Mouse (Mus musculus): ENCODE data around the gene C1s1.
"Not testable (repeated sequence)": the region's sequence is repeated elsewhere in the genome, so short reads cannot be mapped to it uniquely, and the experiment has no call there.

Gene C1s1

GRCm38 (mm10) chr6:124517733-124518132 is 24.4 kb downstream of the C1s1 start:
- in situ Hi-C loops (cut with MboI; ENCODE audit: unreplicated experiment in 2 of 2) = not testable (repeated sequence)

GRCm38 (mm10) chr6:124512355-124512836 is 29.8 kb downstream of the C1s1 start, which contains the start of gene C1ra:
Gene C1ra, plus strand, starts transcription at chr6:124512405.
- in situ Hi-C loops (cut with MboI; ENCODE audit: unreplicated experiment in 2 of 2) = no loop called here

GRCm38 (mm10) chr6:124511936-124512335 is 30.2 kb downstream of the C1s1 start:
- in situ Hi-C loops (cut with MboI; ENCODE audit: unreplicated experiment in 2 of 2) = no loop called here

GRCm38 (mm10) chr6:124509192-124509591 is 33.0 kb downstream of the C1s1 start:
- in situ Hi-C loops (cut with MboI; ENCODE audit: unreplicated experiment in 2 of 2) = loop anchor here (10.0 kb wide), 1 partner anchor 256 kb away; the partner anchor contains the start of gene Eno2 (in 2 of the 2)

GRCm38 (mm10) chr6:124508292-124508691 is 33.9 kb downstream of the C1s1 start:
- in situ Hi-C loops (cut with MboI; ENCODE audit: unreplicated experiment in 2 of 2) = loop anchor here (10.0 kb wide), 1 partner anchor 257 kb away; the partner anchor contains the start of gene Eno2 (in 2 of the 2)

GRCm38 (mm10) chr6:124506991-124507390 is 35.2 kb downstream of the C1s1 start:
- in situ Hi-C loops (cut with MboI; ENCODE audit: unreplicated experiment in 2 of 2) = loop anchor here (10.0 kb wide), 1 partner anchor 258 kb away; the partner anchor contains the start of gene Eno2 (in 2 of the 2)

DNA sequence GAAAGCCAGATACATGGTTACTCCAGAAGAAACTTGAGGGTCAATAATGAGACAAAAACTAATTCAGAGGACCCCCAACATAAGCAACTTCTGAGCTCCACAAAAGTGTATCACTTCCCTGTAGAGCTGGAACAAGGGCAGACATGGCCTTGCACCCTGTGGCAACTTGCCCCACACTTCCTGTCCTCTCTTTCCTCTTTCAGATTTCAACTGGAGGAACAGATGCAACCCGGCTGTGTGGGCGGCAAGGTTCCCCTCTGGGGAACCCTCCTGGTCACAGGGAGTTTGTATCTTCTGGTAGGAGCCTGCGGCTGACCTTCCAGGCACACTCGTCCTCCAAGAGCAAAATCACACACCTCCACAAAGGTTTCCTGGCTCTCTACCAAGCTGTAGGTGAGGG is 37.1 kb downstream of the C1s1 start:
- in situ Hi-C loops (cut with MboI; ENCODE audit: unreplicated experiment in 2 of 2) = loop anchor here (10.0 kb wide), 1 partner anchor 260 kb away; the partner anchor contains the start of gene Eno2 (in 2 of the 2)

DNA sequence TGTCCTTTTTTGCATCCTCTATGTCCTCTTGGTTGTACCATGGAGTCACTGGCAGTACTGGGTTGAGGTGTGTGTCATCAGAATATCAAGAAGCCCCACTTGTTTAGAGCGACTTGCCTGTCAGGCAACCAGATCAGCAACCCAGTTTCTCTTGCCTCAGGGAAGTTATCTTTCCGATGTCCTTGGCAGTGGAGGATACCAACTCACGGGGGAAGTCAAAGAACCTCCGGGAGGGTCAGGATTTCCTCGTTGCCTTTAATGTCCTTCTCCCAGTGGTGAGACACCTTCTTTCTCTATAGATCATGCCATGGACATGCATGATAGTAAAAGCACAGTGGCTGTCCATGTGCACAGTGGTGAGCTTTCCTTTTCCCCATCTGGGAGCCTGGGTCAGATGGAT is 40.1 kb downstream of the C1s1 start:
- in situ Hi-C loops (cut with MboI; ENCODE audit: unreplicated experiment in 2 of 2) = loop anchor here (10.0 kb wide), 1 partner anchor 263 kb away; the partner anchor contains the start of gene Eno2 (in 2 of the 2)

- in situ Hi-C loops (cut with MboI; ENCODE audit: unreplicated experiment in 2 of 2) = loop anchor here (10.0 kb wide), 1 partner anchor 263 kb away; the partner anchor contains the start of gene Eno2 (in 2 of the 2)
Observed at GRCm38 (mm10) chr6:124501473-124501872, 40.7 kb downstream of the C1s1 start.

DNA sequence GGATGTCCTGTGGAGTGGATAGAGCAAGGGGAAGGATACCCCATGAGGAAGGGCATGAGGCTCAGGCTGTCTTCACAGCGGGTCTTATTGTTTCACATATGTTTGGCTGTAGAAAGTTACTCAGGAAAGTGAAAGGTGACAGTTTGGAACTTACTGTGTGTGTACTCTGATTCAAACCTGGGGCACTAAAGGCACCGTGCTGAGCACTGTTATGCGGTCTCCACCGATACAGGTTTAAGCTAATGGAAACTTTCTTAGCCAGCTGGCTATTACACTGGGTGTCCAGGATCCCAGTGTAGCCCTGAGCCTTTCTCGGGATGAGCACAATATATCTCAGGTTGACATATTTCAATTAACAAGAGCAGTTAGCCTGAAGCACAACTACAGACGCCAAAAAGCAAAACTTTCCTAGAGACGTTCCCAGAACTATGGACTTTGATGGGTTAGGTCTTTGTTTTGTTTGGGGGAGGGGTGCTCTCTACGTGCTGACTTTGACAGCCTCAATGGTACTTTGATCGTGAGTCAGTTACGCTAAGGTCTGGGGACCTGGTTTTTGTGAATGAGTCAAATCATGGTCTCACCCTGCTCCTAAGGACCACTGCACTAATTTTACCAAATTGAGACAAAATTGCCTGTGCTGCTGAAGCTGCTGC is 42.1 kb downstream of the C1s1 start:
- in situ Hi-C loops (cut with MboI; ENCODE audit: unreplicated experiment in 2 of 2) = loop anchor here (10.0 kb wide), 1 partner anchor 265 kb away; the partner anchor contains the start of gene Eno2 (in 2 of the 2)

DNA sequence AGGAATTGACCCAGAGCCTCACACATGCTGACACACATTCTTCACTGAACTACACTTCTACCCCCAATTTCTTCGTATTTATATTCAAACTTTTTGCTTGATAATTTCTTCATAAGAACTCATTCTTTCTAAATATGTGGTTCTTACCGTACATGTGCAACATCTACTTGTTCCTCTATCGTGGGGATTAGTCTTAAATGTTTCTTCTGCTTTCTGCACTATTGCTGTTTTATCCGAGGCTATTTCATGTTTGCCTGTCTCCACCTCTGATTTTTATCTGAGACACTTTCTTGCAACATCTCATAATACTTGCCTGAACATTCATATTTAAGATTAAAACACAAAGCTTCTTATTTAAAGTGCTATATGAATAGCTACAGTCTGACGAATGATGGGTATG is 46.1 kb downstream of the C1s1 start:
- in situ Hi-C loops (cut with MboI; ENCODE audit: unreplicated experiment in 2 of 2) = no loop called here

- in situ Hi-C loops (cut with MboI; ENCODE audit: unreplicated experiment in 2 of 2) = no loop called here
Observed at GRCm38 (mm10) chr6:124493886-124494285, 48.3 kb downstream of the C1s1 start.

DNA sequence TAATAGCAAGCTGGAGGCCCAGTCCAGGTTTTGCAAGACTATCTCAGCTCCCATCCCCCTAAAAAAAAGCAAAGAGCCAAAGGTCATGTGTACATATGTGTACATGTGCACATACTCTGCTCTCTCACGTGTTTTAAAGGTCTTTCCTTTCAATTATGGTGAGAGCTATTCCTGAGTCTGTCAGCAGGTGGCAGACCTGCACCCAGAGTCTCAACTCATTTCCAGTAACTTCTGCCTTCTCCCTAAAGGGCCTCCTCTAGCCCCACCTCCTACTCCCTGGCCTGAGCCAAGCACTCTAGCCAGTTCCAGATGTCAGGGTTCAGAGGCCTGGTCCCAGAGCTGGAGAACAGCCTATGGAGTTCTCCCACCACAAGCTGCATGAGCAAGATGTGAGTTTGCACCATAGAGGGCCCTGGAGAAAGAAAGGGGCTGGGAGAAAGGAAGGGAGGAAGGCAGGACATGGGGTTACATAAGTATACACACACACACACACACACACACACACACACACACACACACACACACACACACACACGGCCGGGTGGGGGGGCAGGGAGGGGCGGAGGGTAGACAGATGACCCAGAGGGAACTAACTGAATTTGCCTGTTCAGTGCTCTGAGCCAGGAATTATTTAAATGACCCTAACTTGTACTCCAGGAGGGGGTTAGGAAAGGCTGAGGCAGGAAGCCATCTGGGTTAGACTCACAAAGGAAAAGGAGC is 49.2 kb downstream of the C1s1 start, which contains the start of gene C1rl:
C1rl (plus strand) TSS at position 272 of the 720 bp plus-strand sequence.
- in situ Hi-C loops (cut with MboI; ENCODE audit: unreplicated experiment in 2 of 2) = no loop called here

DNA sequence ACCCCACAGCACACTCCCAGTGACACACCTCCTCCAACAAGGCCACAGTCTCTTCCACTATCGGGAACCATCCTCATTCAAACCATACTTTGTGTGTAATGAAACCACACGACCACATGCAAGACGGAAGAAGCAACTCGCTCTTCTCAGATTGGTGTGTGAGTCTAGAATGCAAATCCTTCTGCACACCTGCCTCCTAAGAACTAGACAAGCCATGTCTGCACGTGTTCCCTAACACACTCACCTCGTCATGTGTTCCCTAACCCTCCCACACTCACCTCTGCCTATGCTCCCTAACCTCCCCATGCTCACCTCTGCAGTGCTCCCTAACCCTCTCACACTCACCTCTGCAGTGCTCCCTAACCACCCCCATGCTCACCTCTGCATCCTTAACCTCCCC is 50.7 kb downstream of the C1s1 start:
- in situ Hi-C loops (cut with MboI; ENCODE audit: unreplicated experiment in 2 of 2) = no loop called here

GRCm38 (mm10) chr6:124488952-124489351 is 53.2 kb downstream of the C1s1 start:
- in situ Hi-C loops (cut with MboI; ENCODE audit: unreplicated experiment in 2 of 2) = no loop called here

DNA sequence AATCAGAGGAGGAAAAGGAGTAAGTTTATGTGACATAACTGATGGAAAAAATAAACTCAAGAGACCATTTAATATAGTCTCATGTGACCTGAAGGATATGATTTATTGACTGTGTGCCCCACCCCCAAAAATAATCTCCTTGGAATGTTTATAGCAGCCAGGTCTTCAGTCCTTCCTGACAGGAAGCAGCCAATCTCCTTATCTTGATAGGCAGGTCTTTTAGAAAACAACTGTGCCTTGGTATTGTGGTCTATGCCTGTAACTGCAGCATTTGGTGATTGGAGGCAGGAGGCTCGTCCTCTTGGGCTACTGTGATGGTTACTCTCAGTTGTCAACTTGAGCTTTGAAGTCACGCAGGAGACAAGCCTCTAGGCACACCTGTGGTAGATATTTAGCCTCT is 54.6 kb downstream of the C1s1 start:
- in situ Hi-C loops (cut with MboI; ENCODE audit: unreplicated experiment in 2 of 2) = no loop called here

GRCm38 (mm10) chr6:124485414-124486144 is 56.6 kb downstream of the C1s1 start:
- in situ Hi-C loops (cut with MboI; ENCODE audit: unreplicated experiment in 2 of 2) = no loop called here

DNA sequence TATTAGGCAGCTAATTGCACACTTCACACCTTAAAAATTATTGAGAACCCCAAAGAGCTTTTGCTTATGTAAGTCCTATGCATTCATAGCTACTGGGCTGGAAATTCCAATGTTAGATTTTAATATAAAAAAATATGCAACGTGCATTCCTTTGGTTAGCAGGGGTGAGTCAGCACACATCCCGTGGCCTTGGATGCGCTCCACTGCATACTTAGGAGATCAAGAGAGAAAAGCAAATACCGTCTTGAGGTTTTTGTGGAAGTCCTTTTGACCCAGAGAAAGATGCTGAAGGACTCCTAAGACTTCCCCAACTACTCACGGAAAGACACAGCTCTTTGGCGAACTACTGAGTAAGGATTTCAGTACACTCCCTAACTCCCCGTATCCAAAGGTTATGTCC is 57.3 kb downstream of the C1s1 start:
- in situ Hi-C loops (cut with MboI; ENCODE audit: unreplicated experiment in 2 of 2) = no loop called here

DNA sequence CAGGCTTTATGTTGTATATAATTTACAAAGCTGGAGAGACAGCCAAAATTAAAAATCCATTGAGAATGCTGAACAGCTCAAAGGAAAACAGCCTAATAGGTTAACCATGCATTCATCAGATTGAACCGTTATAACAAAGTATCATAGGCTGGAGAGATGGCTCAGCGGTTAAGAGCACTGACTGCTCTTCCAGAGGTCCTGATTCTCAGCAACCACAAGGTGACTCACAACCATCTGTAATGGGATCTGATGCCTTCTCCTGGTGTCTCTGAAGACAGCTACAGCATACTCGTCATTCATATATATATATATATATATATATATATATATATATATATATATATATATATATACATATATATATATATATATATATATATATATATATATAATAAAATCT is 58.3 kb downstream of the C1s1 start:
- in situ Hi-C loops (cut with MboI; ENCODE audit: unreplicated experiment in 2 of 2) = not testable (repeated sequence)

GRCm38 (mm10) chr6:124481571-124481970 is 60.6 kb downstream of the C1s1 start:
- in situ Hi-C loops (cut with MboI; ENCODE audit: unreplicated experiment in 2 of 2) = no loop called here

Measured in v-Abl transformed pro-B cells (cell line).